Mouse (Mus musculus) spleen, adult 18-20 months (tissue): ENCODE results near the gene Zfp551.

Experiments used
- DNase-seq, 2 experiments: peaks; one replicate each; pipeline ENCODE4 v3.0.0; 2022; ENCODE audit warnings: mixed read lengths in 2 of 2

The Zfp551 gene

DNA sequence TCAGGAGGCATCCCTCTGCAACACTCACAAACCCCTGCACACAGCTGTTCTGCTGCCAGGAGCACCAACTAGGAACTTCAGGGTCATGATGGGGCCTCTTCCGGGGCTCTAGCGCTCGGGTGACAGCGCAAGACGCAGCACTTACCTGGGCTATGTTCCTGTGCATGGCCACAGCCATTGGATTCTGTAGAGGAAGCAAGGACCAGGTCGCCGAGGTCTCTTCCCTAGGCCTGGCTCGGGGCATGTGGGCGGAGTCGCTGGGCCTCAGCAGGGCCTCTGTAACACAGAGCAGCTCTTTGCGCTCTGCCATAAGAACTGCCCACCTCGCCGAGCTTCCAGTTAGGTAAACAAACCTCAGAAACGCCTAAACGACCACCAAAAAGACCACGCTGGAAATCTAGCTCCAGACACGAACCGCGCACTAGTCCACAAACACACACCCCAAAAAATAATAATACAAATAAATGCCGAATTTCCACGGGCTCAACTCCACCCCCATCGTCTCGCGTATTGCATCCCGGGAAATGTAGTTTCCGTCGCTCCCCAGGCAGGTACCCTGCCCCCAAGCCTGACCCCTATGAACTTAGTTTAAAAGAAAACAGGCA, at the start of gene Zfp551:
Zfp551 (minus strand) TSS at position 507 of the 605 bp plus-strand sequence.
- peak; percentile 19 to 40 for DNase-seq

DNA sequence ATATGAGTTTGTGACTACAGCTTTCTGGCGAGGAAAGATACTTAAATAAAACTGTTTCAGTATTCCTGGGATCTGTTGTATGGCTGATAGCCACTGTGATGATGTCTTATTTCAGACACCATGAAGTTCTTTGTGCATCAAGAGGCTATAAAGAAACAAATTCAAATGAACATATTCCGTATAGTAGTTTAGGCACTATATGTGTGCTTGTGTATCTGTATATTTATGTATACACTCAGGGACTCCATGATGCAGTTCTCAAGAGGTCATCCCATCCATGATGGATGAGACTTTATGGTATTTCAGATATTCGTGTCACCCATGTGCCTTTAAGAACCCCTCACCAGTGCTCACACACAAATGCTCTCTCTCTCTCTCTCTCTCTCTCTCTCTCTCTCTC, 304 bp upstream of the Zfp551 start:
- DNase-seq = no peak

DNA sequence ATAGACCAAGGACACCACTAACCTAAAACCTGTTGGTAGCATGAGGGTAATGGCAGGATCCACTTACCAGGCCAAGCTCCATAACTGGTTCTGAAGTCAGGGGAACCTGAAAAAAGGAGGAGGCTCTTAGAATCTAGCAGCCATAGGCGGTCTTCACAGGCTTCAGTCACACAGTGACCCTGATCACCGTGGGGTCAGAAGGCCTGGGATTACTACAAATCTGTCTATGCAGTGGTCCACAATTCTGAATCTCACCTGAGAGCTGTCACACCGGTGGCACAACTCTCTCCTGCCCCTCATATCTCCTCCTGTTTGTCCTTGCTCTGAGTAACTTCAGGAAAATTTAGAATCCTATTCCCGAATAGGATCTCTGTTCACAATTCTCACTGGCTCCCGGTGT, 810 bp downstream of the Zfp551 start:
- DNase-seq = no peak

- no peak for DNase-seq
Observed at GRCm38 (mm10) chr7:12369173-12369572, 53.4 kb downstream of the Zfp551 start, which contains the start of gene Vmn1r84. Gene Vmn1r84 (minus strand): TSS chr7:12369273.
